Mouse (Mus musculus): ENCODE data around the gene Myo7a. TPM values are rescaled to one million over a fixed set of nuclear protein-coding genes. Genes with fewer than 3 reads are reported as not detected.

Myo7a gene
- 7.1 and 8.4 TPM in 2 replicates for polyA plus RNA-seq (2015; fragmentation: Nextera tagmentation; extraction: Ambion mirVana)

DNA sequence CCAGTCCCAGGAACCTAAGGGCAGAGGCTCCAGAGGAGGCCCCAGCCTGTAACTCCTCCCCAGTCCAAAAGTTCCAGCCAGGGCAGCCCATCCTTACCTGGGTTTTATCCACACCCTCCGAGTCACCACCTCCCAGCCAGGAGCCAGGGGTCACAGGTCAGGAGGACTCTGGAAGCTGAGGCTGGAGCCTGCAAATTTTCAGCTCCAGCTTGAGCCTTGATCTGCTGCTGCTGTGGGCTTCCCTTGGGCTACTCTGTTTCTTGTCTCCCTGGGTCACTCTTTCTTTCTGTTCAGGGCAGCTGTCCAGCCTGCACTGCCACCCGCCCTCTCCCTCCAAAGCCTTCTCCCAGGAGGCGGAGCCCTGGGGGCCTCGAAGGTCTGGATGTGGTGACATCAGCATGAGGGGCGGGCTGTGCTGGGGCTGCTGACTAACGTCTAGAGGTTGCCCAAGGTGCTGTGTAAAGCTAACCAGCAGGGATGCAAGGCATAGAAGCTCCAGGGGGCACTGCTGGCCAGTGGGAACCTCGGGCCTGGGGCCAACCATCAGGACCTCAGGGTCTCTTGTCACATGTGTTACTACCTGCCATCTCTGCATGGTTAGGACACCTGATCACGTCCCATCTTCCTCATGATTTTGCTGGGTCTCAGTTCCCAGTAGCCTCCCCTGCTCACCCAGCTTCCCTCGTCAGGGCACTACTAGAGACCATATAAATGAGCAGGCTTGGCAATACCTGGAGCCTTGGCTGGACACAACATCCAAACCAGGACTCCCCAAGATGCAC is at the start of gene Myo7a:
Gene Myo7a (minus strand): TSS at position 346 of the 782 bp plus-strand sequence.
- ATAC-seq (peak; percentile 36), DNase-seq (ENCODE audit: low spot score) (peak; percentile 61)
- H3K9me3 ChIP-seq (ENCODE audit: low read length), result no peaks in the 10 kb centered on the region
- TF ChIP-seq EP300 (IDR thresholded peaks at IDR 0.05), result no peak
- TF ChIP-seq CTCF (IDR thresholded peaks at IDR 0.05), result no peak
- H3K36me3 ChIP-seq (ENCODE audit: insufficient read depth, low read length), result no peaks in the 10 kb centered on the region
- 43% methylated on average over 9 of the region's 9 CpGs for WGBS
- H3K27ac ChIP-seq (ENCODE audit: low read length), result no peak within 1 kb of the TSS
- no peaks in the 10 kb centered on the region for H3K27me3 ChIP-seq (replicated peaks; ENCODE audit: insufficient read depth, low read length)
- peak within 1 kb of the TSS; percentile 42 for H3K4me2 ChIP-seq (replicated peaks; ENCODE audit: low read depth, low read length)
- H3K9ac ChIP-seq (replicated peaks; ENCODE audit: low read depth), result no peak within 1 kb of the TSS
- H3K4me3 ChIP-seq (ENCODE audit: low read depth, low read length), result no peak within 1 kb of the TSS
- peaks cover 7% of the 10 kb centered on the region for H3K4me1 ChIP-seq (ENCODE audit: insufficient read depth, low read depth, low read length)

DNA sequence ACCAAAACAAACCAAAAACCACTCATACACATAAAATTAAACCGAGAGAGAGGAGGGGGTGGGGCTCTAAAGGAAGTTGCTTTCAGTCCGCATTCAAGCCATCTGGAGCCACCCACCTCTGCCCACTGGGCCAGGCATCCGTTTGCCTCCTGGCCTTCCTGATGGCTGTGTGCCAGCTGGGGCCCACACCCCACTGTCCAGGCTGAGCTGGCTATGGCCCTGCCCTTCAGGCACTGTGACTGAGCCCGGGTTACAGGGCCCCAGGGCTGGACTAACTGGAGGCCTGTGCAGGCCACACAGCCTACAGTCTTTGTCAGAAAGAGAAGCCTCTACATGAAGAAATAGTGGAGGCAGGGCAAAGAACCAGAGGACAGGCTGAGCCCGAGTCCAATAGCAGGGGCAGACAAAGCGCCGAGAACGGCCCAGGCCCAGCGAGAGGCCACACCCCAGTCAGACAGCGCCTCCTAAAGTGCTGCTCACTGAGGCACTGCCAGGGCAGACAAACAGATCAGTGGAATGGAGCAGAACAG is 45.7 kb upstream of the Myo7a start:
- 23% methylated on average over 10 of the region's 10 CpGs for WGBS
- Histone ChIP-seq H3K9ac (replicated peaks; ENCODE audit: low read depth) (0 out of 2 replicates have a peak overlapping the region, but pooled peaks have one; percentile 8), H3K9me3 (ENCODE audit: low read length) (no peaks in the 10 kb centered on the region), H3K27me3 (replicated peaks; ENCODE audit: insufficient read depth, low read length) (no peaks in the 10 kb centered on the region), H3K27ac (ENCODE audit: low read length) (peak overlapping the region; percentile 77), H3K4me3 (ENCODE audit: low read depth, low read length) (no peak overlapping the region), H3K4me2 (replicated peaks; ENCODE audit: low read depth, low read length) (no peak overlapping the region), H3K36me3 (ENCODE audit: insufficient read depth, low read length) (no peaks in the 10 kb centered on the region), H3K4me1 (ENCODE audit: insufficient read depth, low read depth, low read length) (peaks cover 30% of the 10 kb centered on the region)
- peak; percentile 64 for DNase-seq (ENCODE audit: low spot score)
- TF ChIP-seq CTCF (IDR thresholded peaks at IDR 0.05), result peak; percentile 42
- peak; percentile 67; the same call in 1 of the 2 replicates for TF ChIP-seq EP300 (IDR thresholded peaks at IDR 0.05)
- ATAC-seq, result peak; percentile 82

DNA sequence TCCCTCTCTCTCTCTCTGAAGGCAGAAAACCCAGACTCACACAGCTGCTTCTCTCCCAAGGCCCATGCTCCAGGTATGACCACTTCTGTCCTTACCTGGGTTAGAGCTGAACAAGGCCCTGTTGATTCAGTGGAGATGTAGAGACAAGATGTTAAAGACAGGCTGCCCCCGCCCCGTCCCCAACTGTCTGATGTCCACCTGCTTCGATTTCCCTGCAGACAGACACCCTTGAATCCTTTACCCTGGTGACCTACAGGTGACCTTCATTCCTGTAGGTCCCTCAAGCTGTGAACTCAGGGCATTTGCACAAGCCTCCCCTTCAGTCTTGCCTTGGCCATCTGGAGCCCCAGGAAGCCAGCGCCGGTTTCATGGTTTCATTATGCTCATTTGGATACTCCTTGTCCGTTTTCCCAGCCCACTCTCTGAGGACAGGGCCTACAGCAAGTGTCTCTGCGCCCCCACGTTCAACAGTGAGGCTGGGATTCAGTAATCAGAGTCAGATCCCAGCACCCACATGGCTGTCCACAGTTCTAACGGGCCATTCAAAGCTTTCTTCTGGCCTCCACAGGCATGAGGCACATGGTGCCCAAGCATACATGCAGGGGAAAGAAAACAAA is 45.2 kb upstream of the Myo7a start:
- Histone ChIP-seq H3K36me3 (ENCODE audit: insufficient read depth, low read length) (no peaks in the 10 kb centered on the region), H3K4me1 (ENCODE audit: insufficient read depth, low read depth, low read length) (peaks cover 30% of the 10 kb centered on the region), H3K9me3 (ENCODE audit: low read length) (no peaks in the 10 kb centered on the region), H3K9ac (replicated peaks; ENCODE audit: low read depth) (no peak overlapping the region), H3K4me3 (ENCODE audit: low read depth, low read length) (no peak overlapping the region), H3K27me3 (replicated peaks; ENCODE audit: insufficient read depth, low read length) (no peaks in the 10 kb centered on the region), H3K4me2 (replicated peaks; ENCODE audit: low read depth, low read length) (no peak overlapping the region), H3K27ac (ENCODE audit: low read length) (peak overlapping the region; percentile 77)
- no peak for DNase-seq (ENCODE audit: low spot score)
- TF ChIP-seq EP300 (IDR thresholded peaks at IDR 0.05), result no peak
- no peak for TF ChIP-seq CTCF (IDR thresholded peaks at IDR 0.05)
- ATAC-seq, result no peak
- WGBS, result 67% methylated on average over 9 of the region's 9 CpGs

DNA sequence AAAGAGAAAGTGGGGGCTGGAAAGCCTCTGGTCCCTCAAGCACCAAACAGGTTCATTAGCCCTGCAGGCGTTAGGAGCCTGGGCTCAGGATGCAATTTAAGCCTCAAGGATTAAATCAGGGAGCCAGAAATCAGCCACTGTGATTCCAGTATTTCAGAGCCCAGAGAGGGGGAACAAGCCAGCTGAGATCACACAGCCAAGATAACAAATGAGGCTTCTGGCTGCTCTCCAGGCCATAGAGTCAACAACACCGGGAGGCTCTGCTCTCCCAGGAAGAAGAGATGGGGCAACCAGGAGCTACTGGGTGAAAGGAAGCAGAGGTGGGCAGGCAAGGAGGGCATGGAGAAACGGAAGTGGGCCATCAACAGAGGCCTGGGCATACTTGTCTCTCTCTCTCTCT is 44.4 kb upstream of the Myo7a start:
- TF ChIP-seq EP300 (IDR thresholded peaks at IDR 0.05) (no peak), CTCF (IDR thresholded peaks at IDR 0.05) (no peak)
- no peak for ATAC-seq
- H3K4me1 ChIP-seq (ENCODE audit: insufficient read depth, low read depth, low read length), result peaks cover 35% of the 10 kb centered on the region

DNA sequence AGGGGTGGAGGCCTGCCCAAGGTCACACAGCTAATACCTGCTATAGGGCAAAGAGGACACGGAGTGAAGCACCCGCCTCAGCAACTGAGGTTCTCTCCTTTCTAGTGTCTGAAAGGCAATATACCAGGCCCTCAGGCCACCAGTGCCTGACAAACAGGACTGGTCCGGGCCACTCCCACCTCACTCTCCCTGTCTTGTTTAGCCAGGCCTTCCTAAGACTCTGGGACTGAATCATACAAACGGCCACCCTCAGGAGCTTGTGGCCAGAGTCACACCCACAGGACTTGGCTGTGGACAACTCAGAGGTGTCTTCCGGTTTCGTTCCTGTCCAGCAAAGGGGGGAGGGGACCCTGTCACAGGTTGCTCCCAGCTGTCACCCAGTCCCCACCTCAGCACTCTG is 42.9 kb upstream of the Myo7a start:
- WGBS, result 63% methylated on average over 6 of the region's 6 CpGs
- ATAC-seq (no peak), DNase-seq (ENCODE audit: low spot score) (peak; percentile 31)
- no peak overlapping the region for H3K4me3 ChIP-seq (ENCODE audit: low read depth, low read length)
- H3K27me3 ChIP-seq (replicated peaks; ENCODE audit: insufficient read depth, low read length), result no peaks in the 10 kb centered on the region
- H3K27ac ChIP-seq (ENCODE audit: low read length), result no peak overlapping the region
- TF ChIP-seq CTCF (IDR thresholded peaks at IDR 0.05) (no peak), EP300 (IDR thresholded peaks at IDR 0.05) (no peak)
- H3K4me2 ChIP-seq (replicated peaks; ENCODE audit: low read depth, low read length), result no peak overlapping the region
- no peaks in the 10 kb centered on the region for H3K36me3 ChIP-seq (ENCODE audit: insufficient read depth, low read length)
- H3K9me3 ChIP-seq (ENCODE audit: low read length), result no peaks in the 10 kb centered on the region
- no peak overlapping the region for H3K9ac ChIP-seq (replicated peaks; ENCODE audit: low read depth)
- H3K4me1 ChIP-seq (ENCODE audit: insufficient read depth, low read depth, low read length), result peaks cover 35% of the 10 kb centered on the region

More for the DNA sequence above, 44.4 kb upstream of the Myo7a start:
- DNase-seq (ENCODE audit: low spot score), result no peak
- Histone ChIP-seq H3K4me3 (ENCODE audit: low read depth, low read length) (no peak overlapping the region), H3K9ac (replicated peaks; ENCODE audit: low read depth) (no peak overlapping the region), H3K36me3 (ENCODE audit: insufficient read depth, low read length) (no peaks in the 10 kb centered on the region), H3K4me2 (replicated peaks; ENCODE audit: low read depth, low read length) (no peak overlapping the region), H3K27ac (ENCODE audit: low read length) (no peak overlapping the region), H3K9me3 (ENCODE audit: low read length) (no peaks in the 10 kb centered on the region), H3K27me3 (replicated peaks; ENCODE audit: insufficient read depth, low read length) (no peaks in the 10 kb centered on the region)
- 37% methylated on average over 3 of the region's 3 CpGs for WGBS

DNA sequence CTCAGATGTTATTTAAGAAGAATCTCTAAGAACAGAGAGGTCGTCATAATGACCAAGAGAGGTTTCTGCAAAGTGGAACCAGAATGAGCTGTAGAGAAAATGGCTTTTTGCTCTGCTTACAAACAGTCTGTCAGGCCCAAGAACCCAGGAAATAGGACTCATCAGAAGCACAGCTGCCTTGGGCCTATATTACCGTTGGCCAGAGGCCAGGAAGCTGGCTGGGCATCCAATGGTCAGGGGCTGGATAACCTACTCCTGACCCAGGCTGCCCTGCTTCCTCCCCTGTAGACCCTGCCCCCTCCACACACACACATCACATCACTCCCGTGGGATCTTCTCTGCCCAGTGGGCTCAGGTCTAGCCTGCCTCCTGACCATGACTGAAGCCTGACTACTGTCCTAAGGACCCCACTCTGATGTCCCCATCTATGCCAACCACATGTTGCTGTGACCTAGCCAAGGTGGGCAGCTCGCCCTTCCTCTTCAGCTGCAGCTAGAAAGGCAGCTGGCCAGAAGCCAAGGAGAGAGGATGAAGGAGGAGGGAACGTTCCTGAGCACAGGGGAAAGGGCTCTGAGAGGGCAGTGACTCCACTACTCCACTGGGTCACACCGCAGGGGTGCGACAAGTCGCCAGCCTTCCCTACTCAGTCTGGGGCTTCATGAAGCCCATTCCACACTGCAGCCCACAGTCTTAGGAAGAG is 40.9 kb upstream of the Myo7a start:
- no peak overlapping the region for H3K9ac ChIP-seq (replicated peaks; ENCODE audit: low read depth)
- no peak overlapping the region for H3K4me3 ChIP-seq (ENCODE audit: low read depth, low read length)
- 14% methylated on average over 8 of the region's 8 CpGs for WGBS
- no peak for TF ChIP-seq CTCF (IDR thresholded peaks at IDR 0.05)
- no peak for TF ChIP-seq EP300 (IDR thresholded peaks at IDR 0.05)
- peaks cover 37% of the 10 kb centered on the region for H3K4me1 ChIP-seq (ENCODE audit: insufficient read depth, low read depth, low read length)
- H3K9me3 ChIP-seq (ENCODE audit: low read length), result no peaks in the 10 kb centered on the region
- peak overlapping the region; percentile 71 for H3K27ac ChIP-seq (ENCODE audit: low read length)
- no peaks in the 10 kb centered on the region for H3K36me3 ChIP-seq (ENCODE audit: insufficient read depth, low read length)
- no peak for ATAC-seq
- peak; percentile 48 for DNase-seq (ENCODE audit: low spot score)
- H3K4me2 ChIP-seq (replicated peaks; ENCODE audit: low read depth, low read length), result no peak overlapping the region
- H3K27me3 ChIP-seq (replicated peaks; ENCODE audit: insufficient read depth, low read length), result no peaks in the 10 kb centered on the region

Measured in lung, postnatal 0 days (tissue).